Mouse (Mus musculus) C2C12 (cell line): ENCODE data around the gene Socs4.

Source experiments
- CTCF ChIP-seq: IDR thresholded peaks from one replicate; pipeline ENCODE4 v1.5.1; 2011; ENCODE audit not compliant: control insufficient read depth, insufficient read depth, insufficient read length
- FOSL1 ChIP-seq: IDR thresholded peaks from one replicate; pipeline ENCODE4 v1.8.0; 2011; ENCODE audit warnings: mild to moderate bottlenecking, low read length; ENCODE audit not compliant: poor library complexity, insufficient read depth, severe bottlenecking
- MYOD1 ChIP-seq: IDR thresholded peaks from one replicate; pipeline ENCODE4 v1.6.1; 2011; ENCODE audit warnings: low read depth; ENCODE audit not compliant: control insufficient read depth, insufficient read length

GRCm38 (mm10) chr14:47236491-47236890, 40.2 kb upstream of the Socs4 start:
- TF ChIP-seq FOSL1: no peak
- no peak for TF ChIP-seq CTCF
- TF ChIP-seq MYOD1: no peak
